Mouse (Mus musculus): ENCODE measurements around the gene Bcap29. TPM values are rescaled to one million over a fixed set of nuclear protein-coding genes. Genes with fewer than 3 reads are reported as not detected.
A peak's percentile ranks its signal among the peaks of the same experiment; 100 is the strongest.

Gene Bcap29
- polyA plus RNA-seq, 1 experiment from 2014 or later, result 30.0 TPM

GRCm38 (mm10) chr12:31560002-31560401, 74.5 kb downstream of the Bcap29 start:
- peaks cover 9% of the 10 kb centered on the region for H3K4me1 ChIP-seq (ENCODE audit: control insufficient read depth, insufficient read depth, low read depth, low read length)
- H3K27ac ChIP-seq (ENCODE audit: low read depth, low read length), result no peak overlapping the region
- no peak for ATAC-seq
- peak overlapping the region; percentile 71 for H3K4me3 ChIP-seq (ENCODE audit: low read length)
- H3K4me2 ChIP-seq (ENCODE audit: low read length), result peak overlapping the region; percentile 100
- H3K9ac ChIP-seq (ENCODE audit: low read depth, low read length), result no peak overlapping the region
- H3K36me3 ChIP-seq (ENCODE audit: control insufficient read depth, insufficient read depth, low read length), result no peaks in the 10 kb centered on the region
- no peaks in the 10 kb centered on the region for H3K9me3 ChIP-seq (ENCODE audit: control insufficient read depth, low read length)
- WGBS, result 18% methylated on average over 5 of the region's 5 CpGs
- peaks cover 32% of the 10 kb centered on the region for H3K27me3 ChIP-seq (replicated peaks; ENCODE audit: control insufficient read depth, insufficient read depth, low read length)

- Histone ChIP-seq H3K36me3 (ENCODE audit: control insufficient read depth, insufficient read depth, low read length) (no peaks in the 10 kb centered on the region), H3K27ac (ENCODE audit: low read depth, low read length) (no peak overlapping the region), H3K4me3 (ENCODE audit: low read length) (no peak overlapping the region), H3K27me3 (replicated peaks; ENCODE audit: control insufficient read depth, insufficient read depth, low read length) (peaks cover 13% of the 10 kb centered on the region), H3K9me3 (ENCODE audit: control insufficient read depth, low read length) (no peaks in the 10 kb centered on the region), H3K4me2 (ENCODE audit: low read length) (no peak overlapping the region), H3K9ac (ENCODE audit: low read depth, low read length) (no peak overlapping the region), H3K4me1 (ENCODE audit: control insufficient read depth, insufficient read depth, low read depth, low read length) (peaks cover 4% of the 10 kb centered on the region)
- WGBS, result 95% methylated on average over 1 of the region's 1 CpGs
- no peak for ATAC-seq
Observed at GRCm38 (mm10) chr12:31554371-31554770, 80.1 kb downstream of the Bcap29 start.

GRCm38 (mm10) chr12:31551252-31551651, 83.2 kb downstream of the Bcap29 start:
- Histone ChIP-seq H3K4me1 (ENCODE audit: control insufficient read depth, insufficient read depth, low read depth, low read length) (no peaks in the 10 kb centered on the region), H3K9ac (ENCODE audit: low read depth, low read length) (no peak overlapping the region), H3K9me3 (ENCODE audit: control insufficient read depth, low read length) (no peaks in the 10 kb centered on the region), H3K36me3 (ENCODE audit: control insufficient read depth, insufficient read depth, low read length) (no peaks in the 10 kb centered on the region), H3K4me2 (ENCODE audit: low read length) (no peak overlapping the region), H3K27ac (ENCODE audit: low read depth, low read length) (no peak overlapping the region), H3K27me3 (replicated peaks; ENCODE audit: control insufficient read depth, insufficient read depth, low read length) (peaks cover 6% of the 10 kb centered on the region), H3K4me3 (ENCODE audit: low read length) (no peak overlapping the region)
- 76% methylated on average over 1 of the region's 1 CpGs for WGBS
- ATAC-seq, result no peak

GRCm38 (mm10) chr12:31546061-31546460, 88.4 kb downstream of the Bcap29 start:
- 83% methylated on average over 1 of the region's 1 CpGs for WGBS
- H3K27ac ChIP-seq (ENCODE audit: low read depth, low read length), result no peak overlapping the region
- no peak overlapping the region for H3K9ac ChIP-seq (ENCODE audit: low read depth, low read length)
- no peak overlapping the region for H3K4me3 ChIP-seq (ENCODE audit: low read length)
- H3K36me3 ChIP-seq (ENCODE audit: control insufficient read depth, insufficient read depth, low read length), result no peaks in the 10 kb centered on the region
- H3K27me3 ChIP-seq (replicated peaks; ENCODE audit: control insufficient read depth, insufficient read depth, low read length), result no peaks in the 10 kb centered on the region
- H3K9me3 ChIP-seq (ENCODE audit: control insufficient read depth, low read length), result no peaks in the 10 kb centered on the region
- ATAC-seq, result no peak
- H3K4me2 ChIP-seq (ENCODE audit: low read length), result no peak overlapping the region
- H3K4me1 ChIP-seq (ENCODE audit: control insufficient read depth, insufficient read depth, low read depth, low read length), result no peaks in the 10 kb centered on the region

- H3K27ac ChIP-seq (ENCODE audit: low read depth, low read length), result no peak overlapping the region
- 59% methylated on average over 2 of the region's 2 CpGs for WGBS
- no peak overlapping the region for H3K9ac ChIP-seq (ENCODE audit: low read depth, low read length)
- no peaks in the 10 kb centered on the region for H3K4me1 ChIP-seq (ENCODE audit: control insufficient read depth, insufficient read depth, low read depth, low read length)
- no peak overlapping the region for H3K4me3 ChIP-seq (ENCODE audit: low read length)
- no peak overlapping the region for H3K4me2 ChIP-seq (ENCODE audit: low read length)
- H3K36me3 ChIP-seq (ENCODE audit: control insufficient read depth, insufficient read depth, low read length), result no peaks in the 10 kb centered on the region
- no peaks in the 10 kb centered on the region for H3K27me3 ChIP-seq (replicated peaks; ENCODE audit: control insufficient read depth, insufficient read depth, low read length)
- no peaks in the 10 kb centered on the region for H3K9me3 ChIP-seq (ENCODE audit: control insufficient read depth, low read length)
- no peak for ATAC-seq
Observed at GRCm38 (mm10) chr12:31545219-31545618, 89.2 kb downstream of the Bcap29 start.

- ATAC-seq, result no peak
- H3K4me2 ChIP-seq (ENCODE audit: low read length), result no peak overlapping the region
- no peak overlapping the region for H3K4me3 ChIP-seq (ENCODE audit: low read length)
- WGBS, result 87% methylated on average over 5 of the region's 5 CpGs
- no peak overlapping the region for H3K9ac ChIP-seq (ENCODE audit: low read depth, low read length)
- no peaks in the 10 kb centered on the region for H3K36me3 ChIP-seq (ENCODE audit: control insufficient read depth, insufficient read depth, low read length)
- no peak overlapping the region for H3K27ac ChIP-seq (ENCODE audit: low read depth, low read length)
- H3K4me1 ChIP-seq (ENCODE audit: control insufficient read depth, insufficient read depth, low read depth, low read length), result no peaks in the 10 kb centered on the region
- no peaks in the 10 kb centered on the region for H3K9me3 ChIP-seq (ENCODE audit: control insufficient read depth, low read length)
- H3K27me3 ChIP-seq (replicated peaks; ENCODE audit: control insufficient read depth, insufficient read depth, low read length), result no peaks in the 10 kb centered on the region
Observed at GRCm38 (mm10) chr12:31541541-31541940, 92.9 kb downstream of the Bcap29 start.

Other genes starting within 250 kb of the Bcap29 start
- gene Slc26a3, start 243.8 kb downstream of the Bcap29 start, polyA plus RNA-seq (2015; fragmentation: Nextera tagmentation; extraction: Ambion mirVana), result 0.09 and 0.11 TPM in 2 replicates
- 13.3 and 19.9 TPM in 2 replicates for gene Cbll1, start 135.0 kb downstream of the Bcap29 start, polyA plus RNA-seq (2015; fragmentation: Nextera tagmentation; extraction: Ambion mirVana)
- 0.06 and 0.10 TPM in 2 replicates for gene Slc26a4, start 74.7 kb downstream of the Bcap29 start, polyA plus RNA-seq (2015; fragmentation: Nextera tagmentation; extraction: Ambion mirVana)
- 6.8 and 7.9 TPM in 2 replicates for gene Dus4l, start 20.2 kb upstream of the Bcap29 start, polyA plus RNA-seq (2015; fragmentation: Nextera tagmentation; extraction: Ambion mirVana)
- gene Cog5, start 20.2 kb upstream of the Bcap29 start, polyA plus RNA-seq (2015; fragmentation: Nextera tagmentation; extraction: Ambion mirVana), result 20.7 and 26.4 TPM in 2 replicates
- 17.6 and 17.7 TPM in 2 replicates for gene Gpr22, start 79.3 kb upstream of the Bcap29 start, polyA plus RNA-seq (2015; fragmentation: Nextera tagmentation; extraction: Ambion mirVana)

All from hindbrain, embryonic 16.5 days (tissue).